Mouse (Mus musculus) cerebellum, postnatal 14 days (tissue): ENCODE data around the gene Cdc73.
A peak's percentile ranks its signal among the peaks of the same experiment; 100 is the strongest.
"Not testable (repeated sequence)": the region's sequence is repeated elsewhere in the genome, so short reads cannot be mapped to it uniquely, and the experiment has no call there.

ENCODE experiments used
- DNase-seq, 2 experiments: peaks; one replicate each; pipeline ENCODE4 v3.0.0; 2021; ENCODE audit warnings: mixed read lengths in 2 of 2

Cdc73 gene

DNA sequence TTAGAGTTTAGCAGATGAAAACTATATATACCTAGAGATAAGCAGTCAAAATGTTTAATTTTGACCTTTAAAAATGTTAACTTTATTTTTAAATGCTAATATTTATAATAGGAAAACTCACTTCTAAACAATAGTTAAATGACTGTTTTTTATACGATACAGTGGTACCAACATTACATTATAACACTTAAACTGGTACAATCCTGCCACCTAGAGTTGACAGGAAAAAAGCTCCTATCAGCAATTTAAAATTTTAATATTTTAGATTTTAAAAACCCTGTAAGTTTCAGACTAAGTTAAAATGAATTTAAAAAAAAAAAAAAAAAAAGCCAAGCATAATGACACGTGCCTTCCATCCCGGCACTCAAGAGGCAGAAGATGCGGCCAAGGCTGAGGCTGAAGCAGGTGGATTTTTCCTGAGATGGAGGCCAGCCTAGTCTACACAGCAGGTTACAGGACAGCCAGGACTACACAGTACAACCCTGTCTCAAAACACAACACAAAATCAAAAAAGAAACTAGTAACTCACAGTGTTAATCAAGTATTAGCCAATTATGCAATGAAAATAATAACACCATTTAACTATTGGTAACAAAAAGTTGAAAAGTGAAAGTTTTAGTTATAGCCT is 26.8 kb downstream of the Cdc73 start:
- DNase-seq: peak in 1 of 2 experiments; percentile 24

DNA sequence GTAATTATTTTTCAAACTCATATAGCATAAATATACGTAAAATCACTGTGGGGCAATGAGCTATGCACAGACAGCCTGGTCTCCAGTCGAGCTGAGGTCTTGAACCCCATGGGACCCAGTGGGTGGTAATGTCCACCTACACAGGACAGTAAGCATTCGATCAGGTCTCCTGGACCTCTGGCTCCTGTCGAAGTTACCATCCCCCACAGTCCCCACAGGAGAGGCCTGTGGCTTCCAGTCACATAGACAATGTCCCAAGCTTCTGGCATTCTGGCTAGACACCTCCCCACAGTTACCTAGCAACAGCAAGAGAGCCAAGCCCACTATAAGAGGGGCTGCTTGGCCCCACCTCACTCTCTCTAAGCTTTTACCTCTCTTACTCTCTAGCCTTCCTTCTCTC is 37.9 kb downstream of the Cdc73 start:
- DNase-seq: not testable (repeated sequence)

DNA sequence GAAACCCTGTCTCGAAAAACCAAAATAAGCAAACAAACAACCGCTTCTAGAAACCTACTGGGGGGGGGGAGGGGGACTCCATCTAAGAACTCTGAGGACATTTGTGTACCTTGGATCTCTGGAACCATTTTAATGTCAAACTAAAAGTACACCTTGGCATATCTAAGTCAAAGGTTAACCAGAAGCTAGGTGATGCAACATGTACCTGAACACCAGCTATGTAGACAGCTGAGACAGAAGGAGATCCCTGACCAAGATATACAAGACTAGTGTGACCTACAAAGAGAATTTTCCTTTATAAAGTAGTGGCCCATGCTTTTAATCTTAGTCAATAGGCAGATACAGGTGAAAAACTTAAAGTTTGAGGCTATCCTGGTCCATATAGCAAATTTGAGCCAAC is 39.5 kb downstream of the Cdc73 start:
- no peak for DNase-seq

DNA sequence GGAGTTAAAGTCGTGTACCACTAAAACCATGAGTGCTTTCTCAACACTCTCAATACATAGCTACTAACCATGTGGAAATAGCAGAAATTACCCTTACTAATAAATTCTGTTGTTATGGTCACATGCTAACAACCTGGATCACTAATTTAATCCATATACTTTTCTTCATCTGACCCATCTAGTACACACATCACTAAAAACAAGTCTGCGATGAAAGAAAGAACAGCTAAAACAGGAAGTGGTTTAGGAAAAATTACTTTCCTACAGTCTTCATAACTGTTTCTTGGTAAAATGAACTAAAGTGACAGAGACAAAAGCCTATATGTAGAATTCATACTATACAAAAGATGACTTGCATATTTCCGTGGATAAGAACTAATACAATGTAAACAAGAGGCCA is 49.0 kb downstream of the Cdc73 start:
- DNase-seq: no peak

DNA sequence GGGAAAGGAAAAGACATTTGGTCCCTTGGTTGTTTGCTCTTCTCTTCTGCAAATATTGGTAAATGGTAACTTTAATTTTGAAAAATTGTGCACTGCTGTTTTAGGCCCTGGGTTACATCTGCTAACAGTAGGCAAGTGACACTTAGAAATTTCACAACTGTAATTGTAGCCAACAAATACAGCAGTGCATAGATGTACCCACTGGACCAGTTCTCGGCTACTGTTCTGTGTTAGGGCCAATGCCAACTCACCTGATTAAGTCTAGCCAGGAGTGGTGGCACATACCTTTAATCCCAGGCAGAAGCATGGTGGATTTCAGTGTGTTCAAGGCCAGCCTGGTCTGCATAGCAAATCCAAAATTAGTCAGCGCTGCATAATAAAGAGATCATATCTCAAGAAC is 52.4 kb downstream of the Cdc73 start:
- no peak for DNase-seq

DNA sequence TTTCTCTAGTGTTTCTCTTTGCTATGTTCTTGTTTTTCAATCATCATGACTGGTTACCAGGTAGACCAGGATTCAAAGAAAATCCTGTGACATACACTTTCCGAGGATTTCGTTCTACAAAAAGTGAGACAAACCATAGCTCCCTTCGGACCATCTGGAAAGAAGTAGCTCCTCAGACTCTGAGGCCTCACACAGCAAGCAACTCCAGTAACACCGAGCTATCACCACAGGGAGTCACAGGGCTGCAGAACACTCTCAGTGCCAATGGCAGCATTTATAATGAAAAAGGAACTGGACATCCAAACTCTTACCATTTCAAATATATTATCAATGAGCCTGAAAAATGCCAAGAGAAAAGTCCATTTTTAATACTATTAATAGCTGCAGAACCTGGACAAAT is 56.5 kb downstream of the Cdc73 start:
- peak; percentile 12 to 54 for DNase-seq

DNA sequence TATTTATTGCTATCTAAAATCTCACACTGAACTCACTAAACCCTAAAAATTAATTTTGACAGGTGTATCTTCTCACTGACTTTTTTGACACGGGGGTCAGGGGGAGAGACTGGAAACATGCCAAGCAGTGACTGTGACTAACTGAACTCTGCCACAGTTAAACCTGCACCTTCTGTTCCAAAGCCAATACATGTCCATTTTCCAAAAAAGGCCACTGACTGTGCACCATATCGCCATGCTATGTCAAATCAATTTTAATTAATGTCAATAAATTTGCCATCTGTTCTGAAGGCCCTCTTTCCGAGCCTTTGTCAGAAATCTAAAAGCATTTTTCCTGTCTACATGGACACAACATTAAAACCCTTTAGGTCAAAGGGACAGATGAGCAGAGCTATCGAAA is 57.3 kb downstream of the Cdc73 start:
- peak; percentile 78 to 87 for DNase-seq

DNA sequence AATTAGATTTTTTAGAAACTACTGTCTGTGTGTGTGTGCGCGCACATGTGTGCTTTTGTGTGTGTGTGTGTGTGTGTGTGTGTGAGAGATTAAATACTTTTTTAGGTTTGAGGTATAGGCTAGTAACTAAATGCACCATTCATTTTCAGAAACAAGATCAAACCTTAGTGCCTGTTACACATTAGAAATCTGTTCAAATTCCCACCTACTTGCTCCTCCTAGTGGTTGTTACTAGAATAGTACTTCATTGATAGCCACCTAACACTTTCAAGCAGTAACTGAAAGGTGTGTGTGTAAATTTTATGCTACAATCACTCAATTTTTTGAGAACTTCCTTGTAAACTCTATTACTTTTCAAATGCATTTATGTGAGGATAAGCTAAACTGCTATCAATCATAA is 58.5 kb downstream of the Cdc73 start:
- DNase-seq: peak in 1 of 2 experiments; percentile 56

DNA sequence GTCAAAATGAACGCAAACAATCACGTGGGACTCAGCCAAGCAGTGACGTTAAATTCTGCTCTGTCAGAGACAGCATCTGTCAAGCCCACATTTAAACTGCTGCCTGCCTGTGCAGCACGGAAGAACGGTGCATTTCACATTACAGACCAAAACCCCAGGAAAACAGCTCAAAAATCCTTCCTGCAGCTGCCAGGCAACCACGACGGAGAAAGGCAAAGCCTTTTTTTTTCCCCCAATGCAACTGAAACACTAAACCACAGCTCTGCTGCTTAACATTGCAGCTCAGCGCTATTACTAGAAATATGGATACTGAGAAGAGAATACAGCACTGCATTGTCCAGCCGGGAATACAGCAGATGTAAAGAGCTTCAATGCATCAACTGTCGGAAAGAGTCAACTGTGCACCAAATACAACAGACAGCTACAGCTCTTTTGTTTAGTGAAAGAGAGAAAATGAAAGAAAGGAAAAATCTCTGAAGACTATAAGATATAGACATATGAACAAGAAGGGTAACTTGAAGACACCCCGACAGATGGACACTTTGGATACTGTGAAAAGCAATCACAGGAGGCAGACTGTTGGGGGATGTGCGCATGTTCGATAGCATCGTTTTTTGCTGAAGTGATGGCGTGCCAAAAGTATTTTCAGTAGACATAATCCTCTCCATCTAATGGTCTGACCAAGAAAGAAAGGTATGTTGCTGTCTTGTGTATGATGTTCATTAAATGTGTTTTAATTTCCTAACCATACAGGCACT is 61.9 kb downstream of the Cdc73 start, which contains the start of gene B3galt2:
Gene B3galt2, plus strand, starts transcription at position 15 of the 758 bp plus-strand sequence.
- peak; percentile 72 to 78 for DNase-seq

DNA sequence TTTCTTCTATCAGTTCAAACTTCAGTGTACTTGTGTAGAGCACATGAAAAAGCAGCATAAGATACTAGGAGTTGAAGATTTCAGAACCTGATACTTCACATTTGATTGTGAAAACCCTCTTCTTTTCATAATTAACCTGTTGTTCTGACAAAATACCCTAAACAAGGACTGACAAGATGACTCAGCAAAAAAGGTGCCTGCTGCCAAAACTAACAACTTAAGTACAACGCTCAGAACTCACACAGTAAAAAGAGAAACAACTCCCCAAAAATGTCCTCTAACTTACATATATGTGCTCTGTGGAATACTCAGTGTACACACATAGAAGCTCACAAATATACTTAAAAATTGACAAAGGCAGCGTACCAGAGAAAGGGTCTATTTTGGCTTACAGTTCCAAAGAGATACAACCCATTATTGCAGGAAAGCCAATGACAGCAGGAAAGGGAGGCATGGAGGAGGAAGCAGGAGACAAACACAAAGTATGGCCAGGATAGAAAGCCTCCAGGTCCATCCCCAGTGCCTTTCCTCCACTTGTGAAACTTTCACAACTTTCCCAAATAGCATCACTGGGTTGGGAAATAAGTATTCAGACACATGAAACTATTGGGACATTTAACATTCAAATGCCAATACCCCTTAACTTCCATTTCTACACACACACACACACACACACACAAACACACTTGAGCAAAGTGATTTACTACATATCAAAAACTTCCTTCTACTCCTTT is 69.7 kb downstream of the Cdc73 start:
- DNase-seq: no peak

DNA sequence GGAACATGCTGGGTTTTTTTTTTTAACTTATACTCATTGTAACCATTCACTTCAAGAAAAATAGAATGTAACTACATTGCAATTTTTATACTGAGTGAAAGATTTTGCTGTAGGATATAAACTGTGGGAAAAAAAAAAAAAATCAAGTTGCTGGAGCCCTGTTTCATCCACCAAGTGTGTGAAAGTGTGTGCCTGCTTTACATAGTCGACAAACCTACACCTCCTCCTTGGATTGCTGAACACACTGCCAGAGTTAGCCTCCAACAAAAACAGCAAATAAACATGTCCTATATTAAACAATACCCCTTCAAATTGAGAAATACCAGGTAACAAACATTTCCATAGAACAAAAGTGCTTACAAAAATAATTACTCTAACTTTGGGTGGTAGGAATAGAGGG is 70.3 kb downstream of the Cdc73 start:
- no peak for DNase-seq

DNA sequence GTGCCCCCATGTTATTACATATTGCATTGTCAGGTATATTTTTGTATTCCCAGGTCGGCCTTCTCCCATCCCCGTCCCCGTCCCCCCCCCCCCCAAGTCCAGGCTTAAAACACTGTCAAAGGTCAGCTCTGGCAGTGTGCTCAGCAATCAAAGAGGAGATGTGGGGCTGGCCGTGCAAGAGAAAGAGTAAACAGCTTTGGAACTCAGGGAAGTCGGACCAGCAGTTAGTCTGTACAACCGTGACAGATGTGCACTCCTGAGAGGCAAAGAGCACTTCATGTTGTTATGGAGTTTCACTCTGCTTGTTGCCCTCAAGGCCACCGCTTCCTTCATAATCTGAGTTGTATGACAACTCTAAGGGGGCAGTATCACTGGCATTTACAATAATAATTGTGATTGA is 71.4 kb downstream of the Cdc73 start:
- DNase-seq: no peak

DNA sequence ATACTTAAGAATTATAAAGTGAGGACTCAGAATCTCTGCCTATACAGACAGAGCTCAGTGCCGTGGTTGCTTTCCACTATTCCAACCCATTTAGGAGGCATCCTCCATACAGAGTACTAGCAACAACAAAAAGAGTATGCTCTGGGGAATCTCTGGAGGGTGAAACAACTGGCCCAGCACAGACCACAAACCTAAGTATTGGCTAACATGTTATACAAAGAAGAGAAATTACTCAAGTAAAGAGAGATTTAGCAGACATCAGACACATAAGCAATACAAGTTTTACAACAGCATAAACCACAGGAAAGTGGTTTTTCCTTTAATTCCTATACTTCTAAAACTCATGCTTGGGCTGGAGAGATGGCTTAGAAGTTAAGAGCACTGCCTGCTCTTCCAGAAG is 80.1 kb downstream of the Cdc73 start:
- no peak for DNase-seq

DNA sequence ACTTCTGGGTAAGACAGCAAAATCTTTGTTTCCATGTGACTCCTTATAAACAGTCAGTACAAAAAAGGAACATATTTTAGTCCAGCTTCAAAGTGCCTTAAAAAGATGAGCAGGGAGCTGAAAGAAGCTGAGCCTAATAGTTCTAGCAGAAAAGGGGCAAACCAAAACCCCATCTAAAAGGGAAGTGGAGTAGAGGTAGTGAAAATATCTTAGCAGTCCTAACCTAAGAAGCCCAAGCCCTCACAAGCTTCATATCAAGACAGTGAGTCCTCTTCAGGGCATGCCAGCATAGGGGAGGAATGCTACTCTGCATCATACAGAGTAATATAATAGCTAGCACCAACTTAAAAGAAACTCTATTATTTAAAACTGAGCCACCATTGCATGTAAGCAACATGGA is 80.8 kb downstream of the Cdc73 start:
- no peak for DNase-seq

DNA sequence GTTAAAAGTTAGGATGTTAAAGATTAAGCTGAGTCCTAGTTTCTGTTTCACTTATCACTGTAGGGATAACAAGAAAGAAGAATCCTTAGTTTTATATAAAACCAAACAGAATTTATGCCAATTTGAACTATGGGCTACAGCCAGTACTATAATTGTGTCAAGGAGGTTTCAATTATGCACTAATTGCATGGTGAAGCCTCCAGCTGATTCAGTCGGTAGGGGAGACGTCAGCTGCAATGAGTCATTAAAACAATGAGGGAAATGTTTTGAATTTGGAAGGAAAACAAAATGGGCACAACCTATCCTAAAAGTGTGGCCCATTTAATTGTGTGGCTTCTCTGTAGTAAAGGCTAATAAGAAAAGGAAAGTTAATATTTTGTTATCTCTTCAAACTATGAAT is 82.9 kb downstream of the Cdc73 start:
- DNase-seq: no peak

DNA sequence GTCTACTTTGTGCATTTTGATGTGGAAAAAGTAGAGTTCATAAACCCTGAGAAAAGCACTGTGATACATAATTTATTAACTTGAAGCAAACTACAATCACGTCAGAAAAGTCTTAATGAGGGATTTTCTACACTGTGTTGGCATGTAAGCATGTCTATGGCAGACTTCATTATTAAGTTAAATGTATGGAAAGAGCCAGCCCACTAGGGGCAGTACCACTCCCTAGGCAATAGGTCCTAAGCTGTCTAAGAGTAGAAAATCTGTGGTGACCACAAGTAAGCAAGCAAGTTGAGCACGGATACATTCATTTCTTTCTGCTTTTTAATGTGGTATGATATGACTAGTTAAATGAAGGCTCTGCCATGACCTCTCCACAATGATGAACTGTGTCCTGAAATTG is 89.8 kb downstream of the Cdc73 start:
- DNase-seq: no peak

DNA sequence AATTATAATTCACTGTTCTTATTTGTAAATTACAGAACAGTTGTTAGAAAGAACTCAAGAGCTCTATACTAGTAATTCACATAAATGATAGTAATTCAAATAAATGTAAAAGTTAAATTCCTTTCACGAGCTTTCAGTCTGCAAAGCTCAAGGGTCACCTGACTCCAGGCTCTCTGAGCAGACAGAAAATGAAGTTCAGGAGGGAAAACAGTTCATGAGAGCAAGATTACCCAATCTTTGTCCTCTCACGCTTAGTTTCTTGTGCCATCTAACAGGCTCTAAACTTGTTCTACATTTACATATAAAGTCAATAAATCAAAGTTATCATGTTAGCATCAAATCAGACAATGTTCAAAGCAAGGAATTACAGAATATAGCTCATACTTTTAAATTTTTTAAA is 93.8 kb downstream of the Cdc73 start:
- no peak for DNase-seq

DNA sequence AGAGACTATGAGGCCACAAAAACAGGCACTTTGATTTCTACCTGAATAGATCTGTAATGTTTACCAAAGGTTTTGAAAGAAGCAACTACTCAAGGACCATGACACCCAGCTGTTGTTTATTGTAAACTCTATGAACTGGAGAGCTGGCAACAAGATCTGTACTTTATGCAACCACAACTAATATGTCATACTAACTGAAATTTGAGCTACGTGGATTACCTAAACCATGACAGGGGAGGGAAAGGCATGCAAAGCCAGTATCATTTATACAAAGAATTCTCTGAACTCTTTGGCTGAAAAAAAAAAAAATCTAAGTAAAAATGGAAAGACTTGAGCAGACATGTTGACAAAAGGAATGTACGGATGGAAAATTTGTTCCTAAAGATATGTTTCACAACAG is 105.8 kb downstream of the Cdc73 start:
- DNase-seq: no peak

DNA sequence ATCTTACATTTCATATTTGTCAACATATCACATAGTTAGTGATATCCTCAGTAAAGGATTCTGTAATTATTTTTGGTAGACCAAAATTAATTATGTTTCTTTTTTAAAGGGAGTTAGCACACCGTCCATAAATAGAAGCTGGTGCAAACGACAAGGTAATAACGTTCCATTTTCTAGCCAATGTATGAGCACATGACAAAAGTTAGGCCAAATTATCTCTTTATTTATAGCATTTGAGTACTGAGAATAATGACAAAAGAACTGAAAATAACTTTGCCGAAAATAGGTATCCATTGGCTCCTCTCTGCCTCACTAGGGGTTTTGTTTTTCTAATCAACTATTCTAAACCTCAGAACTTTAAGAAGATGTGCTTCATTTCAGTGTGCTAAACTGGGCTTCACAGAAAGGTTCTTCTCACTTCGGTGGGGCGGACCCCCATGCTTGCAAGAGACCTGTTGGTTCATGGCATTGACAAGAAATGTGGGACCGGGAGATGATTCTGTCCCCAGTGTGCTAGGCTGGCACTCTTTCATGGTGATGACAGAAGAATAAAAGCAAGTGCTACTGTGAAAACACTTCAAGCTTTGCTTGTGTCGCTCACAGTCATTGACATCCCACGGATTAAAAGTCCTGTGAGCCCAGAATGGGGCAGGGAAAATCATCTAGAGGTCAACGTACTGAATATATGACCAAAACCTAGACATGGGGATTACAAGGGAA is 125.7 kb downstream of the Cdc73 start:
- no peak for DNase-seq

DNA sequence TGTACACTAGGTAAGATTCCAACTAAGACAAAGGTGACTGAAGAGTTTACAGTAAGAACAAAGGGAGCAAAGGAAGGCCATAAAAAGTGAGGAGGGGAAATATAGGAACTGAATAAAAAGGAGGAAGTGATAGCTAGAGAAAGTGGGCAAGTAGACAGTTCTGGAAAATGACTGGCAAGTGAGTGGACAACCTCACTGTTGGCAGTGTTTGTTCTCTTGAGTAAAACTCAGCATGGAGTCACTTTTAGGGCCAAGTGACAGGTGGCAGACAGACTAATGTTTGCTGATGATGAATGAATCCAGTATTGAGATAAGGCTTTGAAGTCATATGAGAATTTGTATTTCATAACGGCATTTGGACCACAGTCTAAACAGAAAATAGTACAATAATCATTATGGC is 144.5 kb downstream of the Cdc73 start:
- peak; percentile 81 to 90 for DNase-seq

DNA sequence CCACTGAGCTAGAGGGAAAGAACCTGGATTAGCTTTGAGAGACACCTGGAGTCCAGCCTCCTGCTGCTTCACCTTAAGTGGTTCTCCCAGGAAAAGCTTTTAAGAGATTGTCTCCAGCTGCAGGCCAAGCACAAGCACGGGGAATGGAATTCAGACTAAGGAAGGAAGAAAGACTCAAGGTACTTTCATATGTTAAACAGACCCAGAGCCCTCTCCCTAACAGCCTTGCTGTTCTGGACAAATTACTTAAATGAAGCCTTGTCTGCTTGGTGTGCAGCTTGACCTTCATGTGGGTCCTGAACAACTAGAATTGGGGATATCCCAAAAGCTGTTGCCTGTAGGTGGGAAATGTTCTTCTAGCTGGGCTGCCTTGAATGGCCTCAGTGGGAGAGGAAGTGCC is 147.2 kb downstream of the Cdc73 start:
- DNase-seq: no peak

DNA sequence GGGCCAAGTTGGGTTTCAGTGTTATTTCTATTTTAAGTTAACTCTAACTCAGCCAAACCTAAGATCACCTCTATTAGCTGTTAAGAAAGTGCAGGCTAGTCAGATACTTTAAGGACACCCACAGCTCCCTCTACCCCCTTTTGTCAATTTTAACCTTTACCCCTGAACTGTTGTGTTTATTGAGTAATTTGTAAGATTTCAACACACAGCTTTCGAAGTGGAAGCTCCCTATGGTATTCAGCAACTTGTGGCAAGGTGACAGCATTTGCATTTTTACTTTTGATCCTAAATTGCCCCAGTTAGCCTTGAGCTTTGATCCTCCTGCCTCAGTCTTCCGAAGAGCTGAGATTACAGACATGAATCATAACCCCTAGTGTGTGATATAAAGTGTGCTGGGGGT is 148.1 kb downstream of the Cdc73 start:
- DNase-seq: no peak
